Mouse (Mus musculus): ENCODE results near the gene Etv6. TPM values are rescaled to one million over a fixed set of nuclear protein-coding genes. Genes with fewer than 3 reads are reported as not detected.

Etv6 gene
- total and polyA plus RNA-seq, 2 experiments from 2014 or later, result 4.0 to 9.1 TPM

- H3K4me3 ChIP-seq (ENCODE audit: low read length), result no peak overlapping the region
- H3K4me2 ChIP-seq (ENCODE audit: low read depth, low read length), result no peak overlapping the region
- WGBS, result 86% methylated on average over 7 of the region's 7 CpGs
- H3K36me3 ChIP-seq (ENCODE audit: insufficient read depth, low read length), result no peaks in the 10 kb centered on the region
- H3K27ac ChIP-seq, result no peak overlapping the region
- no peak for TF ChIP-seq CTCF (IDR thresholded peaks at IDR 0.05; ENCODE audit: low read depth)
- no peak overlapping the region for H3K9ac ChIP-seq (replicated peaks; ENCODE audit: low read length)
- H3K27me3 ChIP-seq (ENCODE audit: insufficient read depth, low read length), result no peaks in the 10 kb centered on the region
- DNase-seq (ENCODE audit: low spot score) (no peak), ATAC-seq (no peak)
- H3K9me3 ChIP-seq (ENCODE audit: low read length), result no peaks in the 10 kb centered on the region
- H3K4me1 ChIP-seq (ENCODE audit: insufficient read depth, low read length), result no peaks in the 10 kb centered on the region
These were observed 36.9 kb downstream of the Etv6 start for GRCm38 (mm10) chr6:134072439-134072838.

- Histone ChIP-seq H3K9me3 (ENCODE audit: low read length) (no peaks in the 10 kb centered on the region), H3K36me3 (ENCODE audit: insufficient read depth, low read length) (no peaks in the 10 kb centered on the region), H3K4me2 (ENCODE audit: low read depth, low read length) (no peak overlapping the region), H3K4me3 (ENCODE audit: low read length) (no peak overlapping the region), H3K4me1 (ENCODE audit: insufficient read depth, low read length) (no peaks in the 10 kb centered on the region), H3K27ac (no peak overlapping the region), H3K9ac (replicated peaks; ENCODE audit: low read length) (no peak overlapping the region), H3K27me3 (ENCODE audit: insufficient read depth, low read length) (no peaks in the 10 kb centered on the region)
- WGBS, result 91% methylated on average over 6 of the region's 6 CpGs
- TF ChIP-seq CTCF (IDR thresholded peaks at IDR 0.05; ENCODE audit: low read depth), result no peak
- DNase-seq (ENCODE audit: low spot score), result no peak
- ATAC-seq, result no peak
These were observed 37.4 kb downstream of the Etv6 start for GRCm38 (mm10) chr6:134072906-134073305.

GRCm38 (mm10) chr6:134074353-134074752 is 38.9 kb downstream of the Etv6 start:
- H3K36me3 ChIP-seq (ENCODE audit: insufficient read depth, low read length), result no peaks in the 10 kb centered on the region
- WGBS, result 98% methylated on average over 1 of the region's 1 CpGs
- no peak overlapping the region for H3K4me3 ChIP-seq (ENCODE audit: low read length)
- no peaks in the 10 kb centered on the region for H3K27me3 ChIP-seq (ENCODE audit: insufficient read depth, low read length)
- no peak overlapping the region for H3K27ac ChIP-seq
- ATAC-seq (no peak), DNase-seq (ENCODE audit: low spot score) (no peak)
- no peak for TF ChIP-seq CTCF (IDR thresholded peaks at IDR 0.05; ENCODE audit: low read depth)
- no peaks in the 10 kb centered on the region for H3K9me3 ChIP-seq (ENCODE audit: low read length)
- H3K4me2 ChIP-seq (ENCODE audit: low read depth, low read length), result no peak overlapping the region
- no peaks in the 10 kb centered on the region for H3K4me1 ChIP-seq (ENCODE audit: insufficient read depth, low read length)
- no peak overlapping the region for H3K9ac ChIP-seq (replicated peaks; ENCODE audit: low read length)

GRCm38 (mm10) chr6:134075031-134075430 is 39.5 kb downstream of the Etv6 start:
- Histone ChIP-seq H3K4me1 (ENCODE audit: insufficient read depth, low read length) (no peaks in the 10 kb centered on the region), H3K4me2 (ENCODE audit: low read depth, low read length) (no peak overlapping the region)
- 97% methylated on average over 6 of the region's 6 CpGs for WGBS

GRCm38 (mm10) chr6:134078016-134078415 is 42.5 kb downstream of the Etv6 start:
- H3K4me2 ChIP-seq (ENCODE audit: low read depth, low read length), result no peak overlapping the region
- no peak overlapping the region for H3K4me3 ChIP-seq (ENCODE audit: low read length)
- H3K27ac ChIP-seq, result no peak overlapping the region
- H3K4me1 ChIP-seq (ENCODE audit: insufficient read depth, low read length), result no peaks in the 10 kb centered on the region
- WGBS, result 84% methylated on average over 6 of the region's 6 CpGs
- DNase-seq (ENCODE audit: low spot score), result no peak
- H3K9me3 ChIP-seq (ENCODE audit: low read length), result no peaks in the 10 kb centered on the region
- H3K27me3 ChIP-seq (ENCODE audit: insufficient read depth, low read length), result no peaks in the 10 kb centered on the region
- no peak for ATAC-seq
- no peak overlapping the region for H3K9ac ChIP-seq (replicated peaks; ENCODE audit: low read length)
- no peak for TF ChIP-seq CTCF (IDR thresholded peaks at IDR 0.05; ENCODE audit: low read depth)
- no peaks in the 10 kb centered on the region for H3K36me3 ChIP-seq (ENCODE audit: insufficient read depth, low read length)

More at GRCm38 (mm10) chr6:134075031-134075430, 39.5 kb downstream of the Etv6 start:
- H3K9ac ChIP-seq (replicated peaks; ENCODE audit: low read length), result no peak overlapping the region
- H3K4me3 ChIP-seq (ENCODE audit: low read length), result no peak overlapping the region
- no peaks in the 10 kb centered on the region for H3K27me3 ChIP-seq (ENCODE audit: insufficient read depth, low read length)
- TF ChIP-seq CTCF (IDR thresholded peaks at IDR 0.05; ENCODE audit: low read depth), result no peak
- no peak for ATAC-seq
- no peak overlapping the region for H3K27ac ChIP-seq
- DNase-seq (ENCODE audit: low spot score), result no peak
- no peaks in the 10 kb centered on the region for H3K9me3 ChIP-seq (ENCODE audit: low read length)
- no peaks in the 10 kb centered on the region for H3K36me3 ChIP-seq (ENCODE audit: insufficient read depth, low read length)

- no peaks in the 10 kb centered on the region for H3K9me3 ChIP-seq (ENCODE audit: low read length)
- H3K4me2 ChIP-seq (ENCODE audit: low read depth, low read length), result no peak overlapping the region
- no peak overlapping the region for H3K4me3 ChIP-seq (ENCODE audit: low read length)
- H3K27ac ChIP-seq, result no peak overlapping the region
- peak; percentile 27; the same call in 1 of the 2 replicates for ATAC-seq
- no peaks in the 10 kb centered on the region for H3K27me3 ChIP-seq (ENCODE audit: insufficient read depth, low read length)
- no peaks in the 10 kb centered on the region for H3K4me1 ChIP-seq (ENCODE audit: insufficient read depth, low read length)
- no peak for DNase-seq (ENCODE audit: low spot score)
- WGBS, result 54% methylated on average over 9 of the region's 9 CpGs
- no peak for TF ChIP-seq CTCF (IDR thresholded peaks at IDR 0.05; ENCODE audit: low read depth)
- no peak overlapping the region for H3K9ac ChIP-seq (replicated peaks; ENCODE audit: low read length)
- no peaks in the 10 kb centered on the region for H3K36me3 ChIP-seq (ENCODE audit: insufficient read depth, low read length)
These were observed 43.6 kb downstream of the Etv6 start for GRCm38 (mm10) chr6:134079112-134079511.

GRCm38 (mm10) chr6:134079563-134079962 is 44.1 kb downstream of the Etv6 start:
- H3K9me3 ChIP-seq (ENCODE audit: low read length), result no peaks in the 10 kb centered on the region
- H3K4me1 ChIP-seq (ENCODE audit: insufficient read depth, low read length), result no peaks in the 10 kb centered on the region
- no peak overlapping the region for H3K9ac ChIP-seq (replicated peaks; ENCODE audit: low read length)
- no peak overlapping the region for H3K4me3 ChIP-seq (ENCODE audit: low read length)
- no peaks in the 10 kb centered on the region for H3K36me3 ChIP-seq (ENCODE audit: insufficient read depth, low read length)
- TF ChIP-seq CTCF (IDR thresholded peaks at IDR 0.05; ENCODE audit: low read depth), result no peak
- no peak for ATAC-seq
- H3K27me3 ChIP-seq (ENCODE audit: insufficient read depth, low read length), result no peaks in the 10 kb centered on the region
- 91% methylated on average over 2 of the region's 2 CpGs for WGBS
- DNase-seq (ENCODE audit: low spot score), result no peak
- H3K4me2 ChIP-seq (ENCODE audit: low read depth, low read length), result no peak overlapping the region
- H3K27ac ChIP-seq, result no peak overlapping the region
